Mouse (Mus musculus) kidney, embryonic 16.5 days (tissue): Measurements from ENCODE around the gene Rras. TPM values are rescaled to one million over a fixed set of nuclear protein-coding genes. Genes with fewer than 3 reads are reported as not detected.
A peak's percentile ranks its signal among the peaks of the same experiment; 100 is the strongest.

Experiments
- ATAC-seq: fragments of 200-750 bp; cut with Nextera tagmentation; 2 replicates; pipeline ENCODE4 v1.8.0; 2017; ENCODE audit warnings: moderate TSS enrichment; ENCODE audit not compliant: low FRiP score, low TSS enrichment
- H3K27ac ChIP-seq: fragments of 300-500 bp; sonication (generic); 2 replicates; pipeline ENCODE4 v1.5.1; 2014; ENCODE audit warnings: low read length
- H3K27me3 ChIP-seq: fragments of 300-500 bp; sonication (generic); 2 replicates; pipeline ENCODE4 v1.6.1; 2014; ENCODE audit warnings: low read length, control low read depth, mixed read lengths; ENCODE audit not compliant: insufficient read depth
- H3K36me3 ChIP-seq: fragments of 300-500 bp; sonication (generic); 2 replicates; pipeline ENCODE4 v1.6.1; 2014; ENCODE audit warnings: low read length, control low read depth, mixed read lengths; ENCODE audit not compliant: insufficient read depth
- H3K4me1 ChIP-seq: fragments of 300-500 bp; sonication (generic); 2 replicates; pipeline ENCODE4 v1.6.1; 2014; ENCODE audit warnings: low read length, control low read depth, mixed read lengths; ENCODE audit not compliant: insufficient read depth
- H3K4me2 ChIP-seq: fragments of 300-500 bp; sonication (generic); replicated peaks from 2 replicates; pipeline ENCODE4 v1.6.1; 2014; ENCODE audit warnings: low read depth, low read length
- H3K4me3 ChIP-seq: fragments of 300-500 bp; sonication (generic); 2 replicates; pipeline ENCODE4 v1.5.1; 2014; ENCODE audit warnings: mild to moderate bottlenecking, low read length
- H3K9ac ChIP-seq: fragments of 300-500 bp; sonication (generic); replicated peaks from 2 replicates; pipeline ENCODE4 v1.6.1; 2014; ENCODE audit warnings: low read length
- H3K9me3 ChIP-seq: fragments of 300-500 bp; sonication (generic); 2 replicates; pipeline ENCODE4 v1.6.1; 2016; ENCODE audit warnings: low read length, control low read depth
- WGBS: fragments of 180-500 bp; shearing (Covaris S2); extraction: QIAGEN DNeasy Blood & Tissue Kit; methylation state at CpG from one replicate; pipeline ENCODE4 v1.1.7; 2014; 5-methylcytosine and 5-hydroxymethylcytosine counted together
- polyA plus RNA-seq: library from polyadenylated mRNA; unstranded; fragments of >200 nt; fragmentation: Nextera tagmentation; extraction: Ambion mirVana; gene quantifications from 2 replicates; pipeline ENCODE4 v1.2.1, GENCODE M21; 2015

Rras gene
- polyA plus RNA-seq, 1 experiment from 2014 or later = 44.1 TPM

GRCm38 (mm10) chr7:44983944-44984832 lies 33.6 kb upstream of the Rras start:
- peak overlapping the region; percentile 98 for H3K4me3 ChIP-seq
- H3K9me3 ChIP-seq = no peaks in the 10 kb centered on the region
- H3K36me3 ChIP-seq = peaks cover 38% of the 10 kb centered on the region
- no peak for ATAC-seq
- WGBS = 64% methylated on average over 7 of the region's 7 CpGs
- peak overlapping the region; percentile 99; the same call in 1 of the 2 replicates for H3K9ac ChIP-seq
- peaks cover 35% of the 10 kb centered on the region for H3K4me1 ChIP-seq
- H3K27me3 ChIP-seq = no peaks in the 10 kb centered on the region
- peak overlapping the region; percentile 63 for H3K4me2 ChIP-seq
- peak overlapping the region; percentile 97; the same call in 1 of the 2 replicates for H3K27ac ChIP-seq

GRCm38 (mm10) chr7:44984833-44985164 lies 33.0 kb upstream of the Rras start:
- Histone ChIP-seq H3K4me1 (peaks cover 35% of the 10 kb centered on the region), H3K9ac (peak overlapping the region; percentile 99), H3K4me3 (peak overlapping the region; percentile 98), H3K27ac (peak overlapping the region; percentile 97; the same call in 1 of the 2 replicates), H3K36me3 (peaks cover 35% of the 10 kb centered on the region), H3K4me2 (peak overlapping the region; percentile 63), H3K27me3 (no peaks in the 10 kb centered on the region), H3K9me3 (no peaks in the 10 kb centered on the region)
- WGBS = 28% methylated on average over 3 of the region's 3 CpGs
- ATAC-seq = no peak

- Histone ChIP-seq H3K27me3 (no peaks in the 10 kb centered on the region), H3K9ac (peak overlapping the region; percentile 99), H3K4me1 (peaks cover 35% of the 10 kb centered on the region), H3K9me3 (no peaks in the 10 kb centered on the region), H3K27ac (peak overlapping the region; percentile 97), H3K4me2 (peak overlapping the region; percentile 63), H3K36me3 (peaks cover 33% of the 10 kb centered on the region), H3K4me3 (peak overlapping the region; percentile 98)
- ATAC-seq = peak; percentile 4
- WGBS = under 1% methylated on average over 40 of the region's 45 CpGs
These were observed 32.1 kb upstream of the Rras start for GRCm38 (mm10) chr7:44985595-44986191.

GRCm38 (mm10) chr7:44986192-44986878 lies 31.4 kb upstream of the Rras start, which contains the start of gene Prmt1:
Gene Prmt1 (minus strand): TSS chr7:44986568.
- Histone ChIP-seq H3K4me3 (peak within 1 kb of the TSS; percentile 98), H3K9ac (peak within 1 kb of the TSS; percentile 99), H3K4me1 (peaks cover 35% of the 10 kb centered on the region), H3K27ac (peak within 1 kb of the TSS; percentile 97), H3K9me3 (no peaks in the 10 kb centered on the region), H3K4me2 (peak within 1 kb of the TSS; percentile 63), H3K27me3 (no peaks in the 10 kb centered on the region), H3K36me3 (peaks cover 33% of the 10 kb centered on the region)
- WGBS = under 1% methylated on average over 42 of the region's 42 CpGs
- ATAC-seq = peak; percentile 97

- H3K27ac ChIP-seq = peak overlapping the region; percentile 94
- WGBS = 1% methylated on average over 29 of the region's 29 CpGs
- peak overlapping the region; percentile 82 for H3K9ac ChIP-seq
- ATAC-seq = peak; percentile 28
- peak overlapping the region; percentile 59 for H3K4me2 ChIP-seq
- no peaks in the 10 kb centered on the region for H3K27me3 ChIP-seq
- no peaks in the 10 kb centered on the region for H3K9me3 ChIP-seq
- peak overlapping the region; percentile 60 for H3K4me3 ChIP-seq
- peaks cover 32% of the 10 kb centered on the region for H3K36me3 ChIP-seq
- peaks cover 35% of the 10 kb centered on the region for H3K4me1 ChIP-seq
These were observed 30.7 kb upstream of the Rras start for GRCm38 (mm10) chr7:44986879-44987718.

- 6% methylated on average over 10 of the region's 10 CpGs for WGBS
- H3K4me2 ChIP-seq = peak overlapping the region; percentile 96
- H3K4me3 ChIP-seq = peak overlapping the region; percentile 89
- H3K4me1 ChIP-seq = peaks cover 40% of the 10 kb centered on the region
- ATAC-seq = no peak
- no peaks in the 10 kb centered on the region for H3K27me3 ChIP-seq
- H3K36me3 ChIP-seq = peaks cover 54% of the 10 kb centered on the region
- H3K9me3 ChIP-seq = no peaks in the 10 kb centered on the region
- H3K27ac ChIP-seq = peak overlapping the region; percentile 95; the same call in 1 of the 2 replicates
- peak overlapping the region; percentile 92 for H3K9ac ChIP-seq
These were observed 21.1 kb upstream of the Rras start for GRCm38 (mm10) chr7:44996672-44997071.

- Histone ChIP-seq H3K36me3 (peaks cover 54% of the 10 kb centered on the region), H3K4me1 (peaks cover 40% of the 10 kb centered on the region), H3K9me3 (no peaks in the 10 kb centered on the region), H3K4me3 (peak within 1 kb of the TSS; percentile 89), H3K27ac (peak within 1 kb of the TSS; percentile 95), H3K4me2 (peak within 1 kb of the TSS; percentile 96), H3K9ac (peak within 1 kb of the TSS; percentile 92), H3K27me3 (no peaks in the 10 kb centered on the region)
- under 1% methylated on average over 43 of the region's 43 CpGs for WGBS
- ATAC-seq = peak; percentile 91
These were observed 20.4 kb upstream of the Rras start, which contains the start of gene Irf3 for GRCm38 (mm10) chr7:44997231-44997939. Gene Irf3 (plus strand): TSS chr7:44997648.

GRCm38 (mm10) chr7:44997940-44998428 lies 19.8 kb upstream of the Rras start:
- Histone ChIP-seq H3K27ac (peak overlapping the region; percentile 95), H3K9me3 (no peaks in the 10 kb centered on the region), H3K9ac (peak overlapping the region; percentile 92), H3K4me3 (peak overlapping the region; percentile 89), H3K4me1 (peaks cover 40% of the 10 kb centered on the region), H3K27me3 (no peaks in the 10 kb centered on the region), H3K36me3 (peaks cover 54% of the 10 kb centered on the region), H3K4me2 (peak overlapping the region; percentile 96)
- WGBS = 3% methylated on average over 15 of the region's 15 CpGs
- ATAC-seq = peak; percentile 2; the same call in 1 of the 2 replicates
